Comparison of ENCODE assay signal across 8 mouse cellular contexts in the genomic region with DNA sequence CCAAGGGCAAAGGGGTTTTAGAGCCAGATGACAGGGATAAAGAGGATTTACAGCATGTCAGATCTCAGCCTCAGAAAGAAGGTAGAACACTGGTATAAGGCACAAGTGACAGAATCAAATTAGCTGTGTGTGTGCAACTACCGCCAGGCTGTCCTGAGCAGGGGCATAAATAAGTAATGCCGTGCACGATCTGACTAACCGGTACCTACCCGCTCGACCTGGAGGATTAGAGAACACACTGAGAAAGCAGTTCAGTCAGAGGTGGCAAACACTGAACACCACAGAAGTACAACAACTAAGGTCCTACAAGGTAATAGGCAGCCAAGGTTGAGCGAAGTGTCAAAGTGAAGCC. TPM values are rescaled to one million over a fixed set of nuclear protein-coding genes. Genes with fewer than 3 reads are reported as not detected.
A peak's percentile ranks its signal among the peaks of the same experiment; 100 is the strongest.
DNase-seq lines count a peak whose midpoint lies in the region; ATAC-seq lines count a peak whose summit lies in the region.

No protein-coding gene starts in this region.

- intact Hi-C loops in left cerebral cortex, postnatal 4 days (cut with DNase I): no loop called here

- WGBS in heart, embryonic 12.5 days: 37% methylated on average over 7 of the region's 7 CpGs
- 29% methylated on average over 7 of the region's 7 CpGs for WGBS in hindbrain, embryonic 14.5 days
- 33% methylated on average over 7 of the region's 7 CpGs for WGBS in midbrain, embryonic 12.5 days

- DNase-seq in heart, adult 8-10 months (ENCODE audit: low spot score): no peak
- no peak for DNase-seq in hindbrain, embryonic 14.5 days (ENCODE audit: low spot score)
- DNase-seq in B cell, adult 2 months: no peak
- no peak for DNase-seq in left cerebral cortex, postnatal 4 days

- peak overlapping the region; percentile 65 for H3K9ac ChIP-seq in heart, embryonic 12.5 days
- H3K9ac ChIP-seq in hindbrain, embryonic 14.5 days: peak overlapping the region; percentile 46
- H3K9ac ChIP-seq in midbrain, embryonic 12.5 days (replicated peaks): peak overlapping the region; percentile 15

- peaks cover 4% of the 10 kb centered on the region; the same call in 1 of the 2 replicates for H3K9me3 ChIP-seq in heart, embryonic 12.5 days (replicated peaks)
- no peaks in the 10 kb centered on the region for H3K9me3 ChIP-seq in hindbrain, embryonic 14.5 days (ENCODE audit: control insufficient read depth, low read length)
- no peaks in the 10 kb centered on the region for H3K9me3 ChIP-seq in midbrain, embryonic 12.5 days

- H3K4me1 ChIP-seq in heart, embryonic 12.5 days (replicated peaks): peaks cover 38% of the 10 kb centered on the region
- H3K4me1 ChIP-seq in brown adipose tissue, adult 24 weeks (ENCODE audit: control insufficient read depth, insufficient read depth, insufficient read length, low read length): peaks cover 14% of the 10 kb centered on the region
- H3K4me1 ChIP-seq in hindbrain, embryonic 14.5 days (replicated peaks; ENCODE audit: control insufficient read depth, insufficient read depth, low read length): peaks cover 8% of the 10 kb centered on the region
- peaks cover 14% of the 10 kb centered on the region for H3K4me1 ChIP-seq in midbrain, embryonic 12.5 days

- H3K4me3 ChIP-seq in heart, embryonic 12.5 days: peak overlapping the region; percentile 46
- H3K4me3 ChIP-seq in brown adipose tissue, adult 24 weeks (ENCODE audit: insufficient read depth, low read depth, low read length): peak overlapping the region; percentile 32
- peak overlapping the region; percentile 31 for H3K4me3 ChIP-seq in hindbrain, embryonic 14.5 days (replicated peaks; ENCODE audit: low read length)
- H3K4me3 ChIP-seq in midbrain, embryonic 12.5 days: peak overlapping the region; percentile 41

- H3K4me2 ChIP-seq in heart, embryonic 12.5 days: peak overlapping the region; percentile 68
- H3K4me2 ChIP-seq in hindbrain, embryonic 14.5 days (replicated peaks): peak overlapping the region; percentile 71
- H3K4me2 ChIP-seq in midbrain, embryonic 12.5 days (replicated peaks): peak overlapping the region; percentile 68

- H3K27me3 ChIP-seq in heart, embryonic 12.5 days (replicated peaks): no peaks in the 10 kb centered on the region
- no peaks in the 10 kb centered on the region for H3K27me3 ChIP-seq in hindbrain, embryonic 14.5 days (ENCODE audit: control insufficient read depth, insufficient read depth, low read length)
- no peaks in the 10 kb centered on the region for H3K27me3 ChIP-seq in midbrain, embryonic 12.5 days

- ATAC-seq in heart, embryonic 12.5 days (ENCODE audit: insufficient number of reproducible peaks, low FRiP score): no peak
- ATAC-seq in hindbrain, embryonic 14.5 days (ENCODE audit: low FRiP score): peak; percentile 60; the same call in 1 of the 2 replicates
- no peak; the same call in none of the 2 replicates for ATAC-seq in midbrain, embryonic 12.5 days (ENCODE audit: low FRiP score, low read depth)
- no peak for ATAC-seq in activated CD4-positive, CD25-positive, alpha-beta regulatory T cell, adult 4 months

- H3K36me3 ChIP-seq in heart, embryonic 12.5 days: peaks cover 16% of the 10 kb centered on the region
- no peaks in the 10 kb centered on the region for H3K36me3 ChIP-seq in hindbrain, embryonic 14.5 days (replicated peaks; ENCODE audit: control insufficient read depth, insufficient read depth)
- H3K36me3 ChIP-seq in midbrain, embryonic 12.5 days: no peaks in the 10 kb centered on the region

- peak overlapping the region; percentile 87 for H3K27ac ChIP-seq in heart, embryonic 12.5 days (ENCODE audit: poor library complexity, severe bottlenecking)
- H3K27ac ChIP-seq in brown adipose tissue, adult 24 weeks (replicated peaks; ENCODE audit: low read depth, low read length): peak overlapping the region; percentile 66
- H3K27ac ChIP-seq in hindbrain, embryonic 14.5 days: no peak overlapping the region
- H3K27ac ChIP-seq in midbrain, embryonic 12.5 days (replicated peaks): peak overlapping the region; percentile 50

RNA-seq across cellular contexts. Expression of gene Wwc2, which starts 15.8 kb away (rescaled TPM):
- 22.1 and 23.9 TPM in 2 replicates for polyA plus RNA-seq in heart, embryonic 12.5 days (2016; fragmentation: Nextera tagmentation; extraction: Ambion mirVana)
- total RNA-seq in heart, adult 8-10 months (2022): 10 to 100 TPM; 24.1 to 25.3 (median 24.6) TPM
- polyA plus RNA-seq in brown adipose tissue, adult 24 weeks (2012; ENCODE audit: insufficient read depth, insufficient read length, missing spikeins): 12.6 and 14.1 TPM in 2 replicates
- 7.3 and 7.7 TPM in 2 replicates for polyA plus RNA-seq in hindbrain, embryonic 14.5 days (2014; fragmentation: Nextera tagmentation; extraction: Ambion mirVana)
- 9.9 and 10.0 TPM in 2 replicates for polyA plus RNA-seq in midbrain, embryonic 12.5 days (2016; fragmentation: Nextera tagmentation; extraction: Ambion mirVana)
- under 1 TPM; 0.09 to 0.32 TPM for polyA plus RNA-seq in activated CD4-positive, CD25-positive, alpha-beta regulatory T cell, adult 4 months (2017; shearing (Covaris generic))
- total RNA-seq in left cerebral cortex, postnatal 4 days (2021): 10 to 100 TPM; 23.3 to 23.7 TPM

Comparison
In these comparisons a context has a peak if more than half of its experiments do, and no peak if none do; other contexts are left out.
1. H3K9ac ChIP-seq: peak in every context shown above with its lines; median percentile 65 in heart, embryonic 12.5 days; 46 in hindbrain, embryonic 14.5 days; 15 in midbrain, embryonic 12.5 days.